Comparison of ENCODE assay signal across 35 mouse cellular contexts in genomic region chr14:87051187-87051586, GRCm38 (mm10).
DNase-seq lines count a peak whose midpoint lies in the region; ATAC-seq and TF ChIP-seq lines count a peak whose summit lies in the region.
"Had no signal": no experiment of that assay in that cellular context is flagged by ENCODE, and none has a peak within 500 bp of the region (broad histone marks: within the 10 kb centered on the region; RNA-seq: fewer than 3 reads in every experiment).

No protein-coding gene starts in this region.

- H3K36me3 ChIP-seq in kidney, postnatal 0 days (ENCODE audit: insufficient read depth, low read length): no peaks in the 10 kb centered on the region
- H3K36me3 ChIP-seq: embryonic facial prominence, embryonic 12.5 days; hindbrain, embryonic 15.5 days; intestine, embryonic 15.5 days; limb, embryonic 15.5 days; liver, embryonic 13.5 days; neural tube, embryonic 15.5 days had no signal

- no peak overlapping the region for H3K27ac ChIP-seq in kidney, postnatal 0 days
- 0 out of 2 replicates have a peak overlapping the region, but pooled peaks have one; percentile 23 for H3K27ac ChIP-seq in embryonic fibroblast, embryonic 13.5 days (ENCODE audit: insufficient read depth, low read length)
- H3K27ac ChIP-seq: embryonic facial prominence, embryonic 12.5 days; gastrocnemius, adult 2 months; heart, adult 2 months; hindbrain, embryonic 10.5 days; hindbrain, embryonic 15.5 days; intestine, embryonic 15.5 days; limb, embryonic 15.5 days; liver, embryonic 13.5 days; midbrain, embryonic 12.5 days; neural tube, embryonic 15.5 days had no signal

- TF ChIP-seq POLR2A in embryonic fibroblast, embryonic 13.5 days (IDR thresholded peaks at IDR 0.05; ENCODE audit: low read depth, low read length): no peak

- no peak for TF ChIP-seq CTCF in kidney, postnatal 0 days (IDR thresholded peaks at IDR 0.05; ENCODE audit: low read depth)
- TF ChIP-seq CTCF in embryonic fibroblast, embryonic 13.5 days (IDR thresholded peaks at IDR 0.05; ENCODE audit: borderline replicate concordance, insufficient read depth, low read length): no peak

- no peak for ATAC-seq in kidney, postnatal 0 days (replicated peaks; ENCODE audit: low FRiP score, low read depth)
- peak; percentile 84 for ATAC-seq in activated CD4-positive, CD25-positive, alpha-beta regulatory T cell, adult 4 months
- ATAC-seq: forebrain, embryonic 16.5 days; intestine, embryonic 15.5 days; lung, postnatal 0 days had no signal

- WGBS in kidney, postnatal 0 days: 51% methylated on average over 5 of the region's 5 CpGs

- no peaks in the 10 kb centered on the region for H3K27me3 ChIP-seq in kidney, postnatal 0 days (ENCODE audit: insufficient read depth, low read length)
- H3K27me3 ChIP-seq: embryonic facial prominence, embryonic 12.5 days; hindbrain, embryonic 15.5 days; intestine, embryonic 15.5 days; limb, embryonic 15.5 days; liver, embryonic 13.5 days; megakaryocyte, embryonic 14.5 days; midbrain, embryonic 12.5 days; neural tube, embryonic 15.5 days had no signal

- no peaks in the 10 kb centered on the region for H3K4me1 ChIP-seq in kidney, postnatal 0 days (replicated peaks; ENCODE audit: insufficient read depth, low read length)
- H3K4me1 ChIP-seq in embryonic fibroblast, embryonic 13.5 days (ENCODE audit: control insufficient read depth, insufficient read depth, low read length): no peaks in the 10 kb centered on the region; the same call in 1 of the 2 replicates
- H3K4me1 ChIP-seq: embryonic facial prominence, embryonic 12.5 days; hindbrain, embryonic 10.5 days; hindbrain, embryonic 15.5 days; intestine, embryonic 15.5 days; limb, embryonic 15.5 days; liver, embryonic 13.5 days; midbrain, embryonic 12.5 days; neural tube, embryonic 15.5 days had no signal

- H3K4me3 ChIP-seq in kidney, postnatal 0 days (replicated peaks; ENCODE audit: low read depth, low read length): no peak overlapping the region
- H3K4me3 ChIP-seq in embryonic fibroblast, embryonic 13.5 days (ENCODE audit: insufficient read depth, low read length): no peak overlapping the region
- H3K4me3 ChIP-seq: embryonic facial prominence, embryonic 12.5 days; gastrocnemius, adult 2 months; heart, adult 2 months; hindbrain, embryonic 10.5 days; hindbrain, embryonic 15.5 days; intestine, embryonic 15.5 days; limb, embryonic 15.5 days; liver, embryonic 13.5 days; megakaryocyte, embryonic 14.5 days; midbrain, embryonic 12.5 days; neural tube, embryonic 15.5 days had no signal

- DNase-seq in kidney, postnatal 0 days (ENCODE audit: low spot score): peak; percentile 8
- DNase-seq in kidney, postnatal 14 days: no peak
- DNase-seq in yolk sac, embryonic 10.5 days (ENCODE audit: low spot score): peak; percentile 4
- no peak for DNase-seq in layer of hippocampus, adult 18-20 months (ENCODE audit: low spot score in 2 of 2)
- DNase-seq in B cell, adult 2 months: no peak
- DNase-seq in cerebellum, postnatal 25 days: no peak
- DNase-seq: adrenal gland, adult 8-10 months; cerebellum, adult 8-10 months; cerebellum, postnatal 36 days; gastrocnemius, adult 2 months; gastrocnemius, postnatal 36 days; heart, adult 2 months; heart, postnatal 14 days; kidney, adult 2 months; kidney, postnatal 10 days; layer of hippocampus, postnatal 36 days; left cerebral cortex, postnatal 4 days; liver, embryonic 13.5 days; lung, adult 18-20 months; lung, postnatal 4 days; retina, postnatal 1 day; right cerebral cortex, postnatal 25 days; thymus, postnatal 25 days had no signal

- no peaks in the 10 kb centered on the region for H3K9me3 ChIP-seq in kidney, postnatal 0 days (replicated peaks; ENCODE audit: low read length)
- H3K9me3 ChIP-seq: embryonic facial prominence, embryonic 12.5 days; hindbrain, embryonic 15.5 days; intestine, embryonic 15.5 days; limb, embryonic 15.5 days; neural tube, embryonic 15.5 days had no signal

- H3K9ac ChIP-seq in kidney, postnatal 0 days (ENCODE audit: low read depth, low read length): no peak overlapping the region
- H3K9ac ChIP-seq: embryonic facial prominence, embryonic 12.5 days; hindbrain, embryonic 15.5 days; intestine, embryonic 15.5 days; limb, embryonic 15.5 days; liver, embryonic 13.5 days; midbrain, embryonic 12.5 days; neural tube, embryonic 15.5 days had no signal

- H3K4me2 ChIP-seq in kidney, postnatal 0 days (ENCODE audit: low read length): no peak overlapping the region
- H3K4me2 ChIP-seq: embryonic facial prominence, embryonic 12.5 days; hindbrain, embryonic 15.5 days; intestine, embryonic 15.5 days; limb, embryonic 15.5 days; liver, embryonic 13.5 days; midbrain, embryonic 12.5 days; neural tube, embryonic 15.5 days had no signal

Comparison
In these comparisons a context has a peak if more than half of its experiments do, and no peak if none do; other contexts are left out.
1. DNase-seq: peak in kidney, postnatal 0 days (single experiment) and yolk sac, embryonic 10.5 days (single experiment); none in kidney, postnatal 14 days (single experiment), layer of hippocampus, adult 18-20 months (0 of 2), B cell, adult 2 months (0 of 2) and cerebellum, postnatal 25 days (0 of 2).